Mouse (Mus musculus): ENCODE results near the gene Tanc1.

Tanc1 gene

DNA sequence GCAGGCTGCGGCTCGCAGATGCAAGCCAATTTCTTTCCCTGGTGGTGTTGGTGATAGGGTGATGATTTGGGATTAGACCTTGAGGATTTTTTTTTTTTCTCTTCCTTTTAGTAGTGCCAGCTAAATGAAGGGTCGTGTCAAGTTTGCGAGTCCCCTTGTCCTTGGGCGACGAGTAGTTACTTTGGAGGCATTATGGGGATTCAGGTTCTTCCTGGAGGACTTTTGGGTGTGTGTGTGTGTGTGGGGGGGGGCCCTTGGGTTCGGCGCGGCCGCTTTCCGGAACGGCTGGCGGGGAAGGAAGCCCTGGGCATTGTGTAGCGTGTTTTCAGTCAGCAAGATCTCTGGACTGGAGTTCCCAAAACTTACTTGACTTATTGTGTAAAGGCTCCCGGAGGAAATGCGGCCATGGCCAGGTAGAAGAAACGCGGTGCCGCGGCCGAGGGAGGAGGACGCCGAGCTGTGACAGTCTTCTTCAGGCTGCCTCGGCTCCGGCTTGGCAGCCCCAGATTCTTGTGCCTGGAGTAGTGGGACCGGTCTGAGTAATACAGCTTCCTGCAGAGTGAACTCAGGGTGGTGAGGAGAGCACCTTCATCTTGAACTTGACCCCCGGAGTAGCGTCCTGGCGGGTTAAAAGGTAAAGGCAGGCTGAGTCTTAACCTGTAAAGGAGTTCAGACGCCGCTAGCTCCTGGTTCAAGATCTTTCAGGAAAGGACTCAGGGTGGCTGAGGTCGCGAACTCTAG is 1.1 kb downstream of the Tanc1 start:
- DNase-seq (ENCODE audit: low spot score in 2 of 2) = peak in 1 of 2 experiments; percentile 9

DNA sequence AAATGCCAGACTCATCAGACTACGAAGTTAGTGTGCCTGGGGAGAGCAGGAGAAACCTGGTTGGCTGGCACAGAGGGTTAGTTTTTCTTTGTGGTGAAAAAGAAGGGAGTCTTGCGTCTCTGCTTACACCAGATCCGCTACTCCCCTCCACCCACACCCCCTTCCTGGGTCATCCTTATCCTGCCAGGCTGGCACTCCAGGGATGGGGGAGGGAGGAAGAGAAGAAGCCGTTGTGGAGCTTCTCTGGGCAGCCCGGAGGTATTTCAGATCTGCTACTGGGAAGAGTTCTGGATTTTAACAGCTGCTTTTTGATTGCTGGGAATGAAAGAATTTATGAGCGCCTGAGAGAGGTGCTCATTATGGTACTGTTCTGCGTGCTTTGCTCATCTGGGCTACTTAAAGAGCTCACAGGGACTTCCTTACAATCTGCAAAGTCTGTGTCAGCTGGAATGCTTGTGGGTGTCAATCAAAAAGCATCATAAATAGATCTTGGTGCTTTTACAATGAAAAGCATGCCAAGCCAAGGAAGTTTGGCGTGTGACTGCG is 1.7 kb downstream of the Tanc1 start:
- no peak for DNase-seq (ENCODE audit: low spot score in 2 of 2)

GRCm38 (mm10) chr2:59616890-59617289 is 5.0 kb downstream of the Tanc1 start:
- no peak for DNase-seq (ENCODE audit: low spot score in 2 of 2)

GRCm38 (mm10) chr2:59618996-59619395 is 7.2 kb downstream of the Tanc1 start:
- no peak for DNase-seq (ENCODE audit: low spot score in 2 of 2)

GRCm38 (mm10) chr2:59620601-59621000 is 8.8 kb downstream of the Tanc1 start:
- no peak for DNase-seq (ENCODE audit: low spot score in 2 of 2)

GRCm38 (mm10) chr2:59622514-59623139 is 10.8 kb downstream of the Tanc1 start:
- DNase-seq (ENCODE audit: low spot score in 2 of 2) = no peak

DNA sequence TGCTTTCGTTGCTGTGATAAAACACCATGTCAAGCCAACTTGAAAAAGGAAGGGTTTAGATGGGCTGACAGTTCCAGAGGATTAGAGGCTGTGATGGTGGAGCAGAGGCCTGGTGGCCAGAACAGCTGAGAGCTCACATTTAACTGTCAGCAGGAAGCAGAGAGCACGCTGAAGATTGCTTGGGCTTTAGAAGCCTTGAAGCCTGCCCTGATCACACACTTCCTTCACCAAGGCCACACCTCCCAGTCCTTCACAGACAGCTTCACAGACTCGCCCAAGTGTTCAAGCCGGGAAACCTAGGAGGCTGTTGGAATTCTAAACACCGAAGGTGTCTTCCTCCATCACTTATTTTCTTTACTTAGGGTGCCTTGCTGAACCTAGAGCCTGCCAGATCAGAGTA is 12.0 kb downstream of the Tanc1 start:
- DNase-seq (ENCODE audit: low spot score in 2 of 2) = no peak

- DNase-seq (ENCODE audit: low spot score in 2 of 2) = no peak
These were observed 13.6 kb downstream of the Tanc1 start for GRCm38 (mm10) chr2:59625416-59625815.

DNA sequence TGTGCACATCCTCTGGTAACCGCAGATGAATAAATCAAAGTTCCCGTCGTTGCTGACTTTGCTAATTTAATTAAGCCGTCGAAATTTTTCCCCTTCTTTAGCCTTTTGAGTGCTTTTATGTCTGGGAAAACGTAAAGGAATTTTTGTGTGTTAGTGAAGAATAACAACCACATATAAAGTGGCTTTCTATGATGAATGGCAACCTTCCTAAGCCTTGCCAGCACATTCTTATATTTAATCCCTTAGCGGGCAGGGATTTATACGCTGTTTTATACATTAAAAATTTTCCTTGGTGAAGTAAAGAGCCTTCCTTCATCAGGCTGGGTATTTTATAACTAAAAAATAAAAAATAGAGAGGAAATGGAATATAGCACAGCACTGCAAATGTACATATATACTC is 14.1 kb downstream of the Tanc1 start:
- no peak for DNase-seq (ENCODE audit: low spot score in 2 of 2)

GRCm38 (mm10) chr2:59626422-59626821 is 14.6 kb downstream of the Tanc1 start:
- no peak for DNase-seq (ENCODE audit: low spot score in 2 of 2)

GRCm38 (mm10) chr2:59627502-59627901 is 15.7 kb downstream of the Tanc1 start:
- no peak for DNase-seq (ENCODE audit: low spot score in 2 of 2)

DNA sequence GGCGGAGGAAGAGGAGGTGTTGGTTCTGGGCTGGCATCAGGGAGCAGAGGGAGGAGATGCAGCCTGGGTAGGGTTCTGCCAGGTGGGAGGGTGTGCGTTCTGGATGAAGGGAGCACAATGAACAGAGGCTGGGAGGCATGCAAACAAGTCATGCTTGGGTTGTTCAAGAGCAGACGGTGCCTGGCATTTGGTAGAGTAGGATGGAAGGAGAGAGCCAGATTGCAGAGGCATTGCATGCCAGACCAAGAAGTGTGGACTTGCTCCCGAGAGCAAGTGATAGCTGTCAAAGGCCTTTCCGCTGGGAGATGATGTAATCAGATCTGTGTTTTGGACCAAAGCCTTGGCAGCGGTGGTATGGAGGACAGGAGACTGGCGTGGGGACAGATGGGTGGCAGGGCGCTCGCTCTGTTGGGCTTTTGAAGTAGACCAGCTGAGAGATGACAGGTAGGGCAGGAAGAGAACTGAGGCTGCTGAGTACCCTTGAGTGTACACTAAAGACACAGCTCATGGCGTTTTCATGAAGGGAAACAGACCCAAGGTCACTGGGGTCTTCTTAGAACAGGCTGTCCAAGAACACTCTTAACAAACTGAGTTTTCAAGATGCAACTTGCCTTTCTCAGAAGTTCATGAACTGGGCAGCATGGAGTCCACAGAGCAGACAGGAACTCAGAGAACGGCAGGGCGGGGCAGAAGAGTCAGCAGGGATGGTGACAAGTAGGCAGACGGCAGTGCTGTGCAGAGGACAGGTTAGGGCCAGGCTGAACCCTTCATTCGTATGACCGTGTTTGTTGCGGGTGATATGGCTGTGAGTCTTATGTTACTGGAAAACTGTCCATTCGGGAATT is 16.4 kb downstream of the Tanc1 start:
- peak in 1 of 2 experiments; percentile 22 for DNase-seq (ENCODE audit: low spot score in 2 of 2)

- no peak for DNase-seq (ENCODE audit: low spot score in 2 of 2)
These were observed 18.0 kb downstream of the Tanc1 start for GRCm38 (mm10) chr2:59629829-59630228.

GRCm38 (mm10) chr2:59631406-59631805 is 19.6 kb downstream of the Tanc1 start:
- DNase-seq (ENCODE audit: low spot score in 2 of 2) = no peak

GRCm38 (mm10) chr2:59633761-59634430 is 22.1 kb downstream of the Tanc1 start:
- DNase-seq (ENCODE audit: low spot score in 2 of 2) = no peak

DNA sequence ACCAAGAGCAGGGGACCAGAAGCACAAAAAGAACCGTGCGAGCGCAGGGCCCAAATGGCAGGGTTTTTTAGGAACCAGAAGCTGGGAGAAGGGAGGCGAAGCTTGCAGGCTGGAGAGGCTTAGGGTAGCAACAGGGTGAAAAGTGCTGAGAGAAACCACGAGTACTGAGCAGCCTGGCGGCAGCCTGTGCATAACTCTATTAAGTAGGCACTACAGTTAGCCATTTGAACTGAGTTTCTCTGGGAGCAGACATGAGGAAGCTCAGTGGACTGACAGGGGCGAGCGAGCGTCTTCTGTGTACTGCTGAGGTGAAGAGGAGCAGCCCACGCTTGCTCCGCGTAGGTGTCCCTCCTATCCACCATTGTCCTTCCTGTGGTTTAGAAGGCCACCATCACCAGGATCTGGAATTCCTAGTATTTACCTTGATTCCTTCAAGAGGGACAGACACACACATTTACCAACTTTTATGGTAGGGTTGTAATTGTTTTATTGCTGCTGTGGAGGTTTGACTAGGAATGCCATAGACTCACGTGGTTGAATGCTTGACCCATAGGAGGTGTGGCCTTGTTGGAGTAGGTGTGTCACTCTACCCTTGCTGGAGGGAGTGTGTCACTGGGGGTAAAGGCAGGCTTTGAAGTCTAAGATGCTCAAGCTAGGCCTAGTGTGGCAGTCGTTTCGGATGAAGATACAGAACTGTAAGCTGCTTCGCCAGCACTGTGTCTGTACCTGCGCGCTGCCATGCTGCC is 25.4 kb downstream of the Tanc1 start:
- DNase-seq (ENCODE audit: low spot score in 2 of 2) = no peak

- DNase-seq (ENCODE audit: low spot score in 2 of 2) = no peak
These were observed 30.9 kb downstream of the Tanc1 start for GRCm38 (mm10) chr2:59642722-59643121.

- DNase-seq (ENCODE audit: low spot score in 2 of 2) = no peak
These were observed 33.0 kb downstream of the Tanc1 start for GRCm38 (mm10) chr2:59644816-59645215.

- DNase-seq (ENCODE audit: low spot score in 2 of 2) = no peak
These were observed 33.7 kb downstream of the Tanc1 start for GRCm38 (mm10) chr2:59645515-59645914.

DNA sequence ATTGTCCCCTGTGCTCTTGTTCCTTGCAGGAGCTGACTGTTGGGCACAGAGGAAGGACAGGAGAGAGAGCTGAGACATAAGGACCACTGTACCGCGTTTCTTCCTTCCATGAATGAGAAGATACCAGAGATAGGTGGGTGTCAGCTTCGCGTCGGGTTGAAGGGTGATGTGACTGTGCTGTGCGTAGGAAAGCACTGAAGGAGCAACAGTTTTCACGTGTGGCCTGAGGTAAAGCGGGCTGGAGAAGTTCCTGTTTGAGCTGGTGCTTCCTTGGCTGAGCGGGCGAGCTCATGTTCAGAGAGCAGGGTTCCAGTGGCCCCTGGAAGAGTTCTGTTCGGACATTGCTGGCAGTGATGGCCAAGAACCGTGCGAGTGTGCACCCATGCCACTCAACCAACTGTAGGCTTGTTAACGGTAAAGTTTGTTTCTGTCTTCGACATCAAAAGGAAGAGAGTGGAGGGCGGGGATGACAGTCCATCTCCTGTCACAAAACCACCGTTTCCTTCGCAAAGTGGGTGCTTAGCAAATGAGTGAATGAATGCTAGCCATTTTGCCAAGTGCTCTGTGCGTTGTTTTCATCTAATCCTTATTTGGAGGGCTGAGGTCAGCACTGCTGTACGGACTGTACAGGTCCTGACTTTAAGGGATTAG is 35.0 kb downstream of the Tanc1 start:
- no peak for DNase-seq (ENCODE audit: low spot score in 2 of 2)

Measured in cerebellum, postnatal 4 days (tissue).